Mouse (Mus musculus) heart, adult 8-10 months (tissue): ENCODE data around the gene Spem2. TPM values are rescaled to one million over a fixed set of nuclear protein-coding genes. Genes with fewer than 3 reads are reported as not detected.

Experiments used
- DNase-seq: peaks from one replicate; pipeline ENCODE4 v3.0.0; 2022; ENCODE audit warnings: low spot score
- total RNA-seq, 4 experiments: library from RNA; stranded (reverse); gene quantifications; 2 replicates each; pipeline ENCODE4 v1.2.4; 2022

The Spem2 gene
- total RNA-seq, 4 experiments from 2014 or later: not detected

DNA sequence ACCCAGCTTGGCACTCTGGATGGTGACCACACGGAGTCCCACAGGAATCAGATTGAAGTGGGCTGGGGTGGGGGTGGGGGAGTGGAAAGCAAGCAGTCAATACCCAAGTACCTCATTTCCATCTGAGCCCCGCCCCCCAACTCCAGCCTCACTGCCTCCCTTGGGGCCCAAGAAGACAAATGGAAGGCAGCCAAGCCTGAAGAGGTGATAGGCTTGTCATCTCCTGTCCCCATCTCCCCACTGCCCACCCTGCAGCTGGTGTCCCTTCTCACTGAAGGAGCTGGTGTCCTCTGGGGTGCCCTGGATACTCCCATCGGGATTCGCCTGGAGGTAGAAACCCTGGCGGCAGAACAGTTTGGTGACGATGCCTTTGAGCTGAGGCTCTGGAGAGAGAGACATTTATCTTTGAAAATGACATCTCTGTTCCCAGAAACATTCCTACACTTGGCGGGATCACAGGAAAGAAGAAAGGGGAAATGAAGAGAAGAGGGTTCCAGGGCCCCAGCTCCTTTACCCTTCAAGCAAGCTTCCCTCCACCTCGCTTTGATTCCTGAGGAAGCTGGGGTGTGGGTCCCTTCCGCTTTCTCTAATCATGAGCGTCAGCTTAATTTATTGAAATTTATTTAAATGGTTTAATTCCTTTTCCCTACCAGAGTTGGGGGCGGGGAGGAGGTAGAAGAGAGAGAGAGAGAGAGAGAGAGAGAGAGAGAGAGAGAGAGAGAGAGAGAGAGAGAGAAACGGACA lies 18.7 kb downstream of the Spem2 start:
- DNase-seq: no peak

DNA sequence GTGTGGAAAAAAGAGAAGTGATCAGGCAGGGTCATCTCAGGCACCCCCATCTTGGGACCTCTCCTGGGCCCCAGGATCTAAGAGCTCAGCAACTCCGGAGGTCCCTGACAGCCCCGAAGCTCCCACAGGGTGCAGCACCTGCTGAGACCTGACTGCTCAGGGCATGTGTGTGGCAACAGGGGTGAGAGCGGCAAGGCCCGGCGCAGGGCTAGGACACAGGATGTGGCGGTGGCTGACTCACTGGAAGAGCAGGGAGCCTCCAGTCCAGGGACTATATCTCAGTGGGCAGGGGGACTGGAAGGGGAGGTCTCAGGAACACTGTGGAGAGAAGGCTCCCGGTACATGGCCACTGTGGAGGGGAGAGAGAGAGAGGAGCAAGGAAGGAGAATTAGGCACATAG lies 20.3 kb downstream of the Spem2 start:
- no peak for DNase-seq

DNA sequence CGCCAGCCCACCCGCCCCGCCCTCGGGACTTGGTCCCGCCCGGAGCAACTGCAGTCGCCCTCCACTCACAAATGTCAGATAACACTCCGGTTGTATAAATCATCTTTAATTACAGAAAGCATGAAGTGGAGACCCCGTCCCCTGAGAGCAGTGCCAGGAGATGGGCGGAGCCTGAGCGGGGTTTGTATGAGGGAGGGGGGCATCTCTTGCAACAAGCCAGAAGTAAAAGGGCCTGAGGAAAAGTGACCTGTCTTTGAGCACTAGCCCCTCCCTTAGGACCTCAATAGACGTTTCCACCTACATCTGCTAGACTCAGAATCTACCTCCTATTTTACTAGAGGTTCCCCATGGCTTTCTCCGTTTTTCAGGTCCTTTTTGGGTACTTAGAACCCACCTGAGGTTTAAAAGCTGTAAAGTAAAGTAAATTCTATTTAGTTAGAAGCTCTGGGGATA lies 22.3 kb downstream of the Spem2 start:
- DNase-seq: no peak

DNA sequence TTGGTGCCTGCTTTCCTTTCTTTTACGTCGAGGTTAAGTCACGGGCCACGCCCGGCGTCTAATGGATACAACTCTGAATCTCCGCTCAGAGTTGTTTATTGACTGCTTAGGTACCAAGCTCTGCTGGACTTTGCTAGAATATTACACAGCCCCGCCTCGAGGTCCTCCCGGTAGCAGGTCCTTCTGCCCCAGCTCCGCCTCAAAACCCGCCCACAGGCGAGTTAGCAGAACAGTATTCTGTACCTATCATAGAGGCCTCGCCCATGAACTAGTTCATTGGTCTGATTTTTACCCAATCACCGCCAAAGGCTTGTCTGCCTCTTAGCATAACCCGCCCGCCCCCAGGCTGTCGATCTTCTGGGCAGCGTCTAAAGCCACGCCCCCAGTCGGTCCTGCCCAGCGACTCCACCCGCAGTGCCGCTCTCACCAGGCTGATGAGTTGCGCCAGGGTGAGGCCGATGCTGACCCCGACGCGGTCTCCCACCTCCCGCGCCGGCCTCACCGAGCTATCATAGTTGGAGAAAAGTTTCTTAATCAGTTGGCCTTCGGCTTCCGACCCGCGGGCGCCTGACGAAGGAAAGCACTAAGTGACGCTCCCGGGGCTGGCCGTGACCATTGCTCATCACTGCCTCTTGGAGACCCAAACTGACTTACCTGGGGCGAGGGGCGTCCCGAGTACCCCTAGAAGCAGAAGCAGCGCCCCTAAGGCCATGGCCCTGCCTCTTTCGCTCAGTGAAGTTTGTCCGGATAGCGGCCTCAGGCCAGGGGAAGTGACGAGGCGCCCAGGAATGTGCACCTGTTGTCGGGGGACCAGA lies 22.9 kb downstream of the Spem2 start, which contains the start of gene Chrnb1:
Gene Chrnb1, minus strand, starts transcription at position 776 of the 815 bp plus-strand sequence.
- peak; percentile 97 for DNase-seq

DNA sequence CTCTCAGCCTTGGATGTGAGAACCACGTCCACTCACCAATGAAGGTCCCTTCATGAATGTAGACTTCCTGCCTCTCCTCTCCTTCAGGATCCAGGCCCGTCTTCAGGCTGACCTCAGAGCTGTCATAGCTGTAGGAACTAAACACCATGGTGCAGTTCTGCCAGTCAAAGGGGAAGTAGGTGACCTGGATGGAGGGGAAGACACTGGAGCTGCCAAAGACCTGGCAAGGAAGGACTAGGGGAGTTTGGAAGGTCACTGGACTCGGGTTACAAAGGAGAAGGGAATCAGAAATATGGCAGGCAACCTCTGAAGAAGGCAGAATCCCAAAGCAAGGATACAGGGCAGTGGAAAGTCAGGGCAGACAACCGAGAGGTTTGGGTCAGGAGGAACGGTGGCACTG lies 24.8 kb downstream of the Spem2 start:
- DNase-seq: no peak

DNA sequence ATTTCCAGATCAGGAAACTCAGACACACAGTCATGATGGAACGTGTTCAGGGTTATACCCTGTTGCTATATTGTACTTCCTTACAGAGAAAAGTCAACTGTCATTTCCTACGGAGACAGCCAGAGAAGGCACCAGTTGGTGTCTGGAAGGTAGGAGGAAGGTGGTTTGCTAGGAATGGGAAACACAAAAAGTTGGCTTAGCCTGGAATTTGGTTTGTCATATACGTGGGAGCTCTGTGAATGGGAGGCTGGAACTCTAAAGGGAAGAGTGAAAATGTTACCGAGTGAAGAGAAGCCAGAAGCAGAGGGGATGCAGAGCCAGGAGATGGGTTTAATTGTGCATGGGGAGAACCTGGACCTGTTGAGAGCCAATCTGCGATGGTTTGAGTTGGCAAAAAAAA lies 26.8 kb downstream of the Spem2 start:
- no peak for DNase-seq

DNA sequence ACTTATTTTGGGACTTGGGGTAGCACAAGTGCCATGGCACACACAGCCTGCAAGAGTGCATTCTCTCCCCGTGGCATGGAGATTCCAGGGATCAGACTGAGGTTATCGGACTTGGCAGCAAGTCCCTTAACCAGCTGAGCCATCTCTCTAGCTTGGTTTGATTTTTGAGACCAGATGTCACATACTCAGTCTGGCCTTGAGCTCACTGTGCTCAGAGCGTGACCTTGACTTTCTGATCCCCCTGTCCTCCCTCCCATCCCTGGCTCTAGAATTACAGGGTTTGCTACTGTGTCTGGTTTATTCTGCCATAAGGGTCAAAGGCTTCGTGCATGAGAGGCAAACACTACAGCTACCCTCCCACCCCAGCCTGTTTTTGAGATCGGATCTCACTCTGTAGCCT lies 28.8 kb downstream of the Spem2 start:
- DNase-seq: no peak

DNA sequence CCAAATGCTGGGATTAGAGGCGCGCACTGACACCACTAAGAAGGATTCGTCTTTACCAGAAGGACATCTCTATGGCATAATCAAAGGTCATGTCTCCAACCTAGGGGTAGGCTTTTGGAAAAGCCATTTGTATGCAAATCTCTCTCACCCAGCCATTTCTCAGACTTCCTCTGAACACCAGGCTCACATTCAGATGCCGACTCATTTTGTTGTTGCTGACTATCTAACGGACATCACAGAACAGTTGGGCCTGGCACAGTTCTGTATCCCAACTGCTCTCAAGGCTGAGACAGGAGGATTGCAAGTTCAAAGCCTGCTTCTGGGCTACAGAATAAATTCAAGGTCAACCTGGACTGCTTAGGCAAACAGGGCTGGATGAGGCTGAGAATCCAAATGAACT lies 31.0 kb downstream of the Spem2 start:
- DNase-seq: no peak

DNA sequence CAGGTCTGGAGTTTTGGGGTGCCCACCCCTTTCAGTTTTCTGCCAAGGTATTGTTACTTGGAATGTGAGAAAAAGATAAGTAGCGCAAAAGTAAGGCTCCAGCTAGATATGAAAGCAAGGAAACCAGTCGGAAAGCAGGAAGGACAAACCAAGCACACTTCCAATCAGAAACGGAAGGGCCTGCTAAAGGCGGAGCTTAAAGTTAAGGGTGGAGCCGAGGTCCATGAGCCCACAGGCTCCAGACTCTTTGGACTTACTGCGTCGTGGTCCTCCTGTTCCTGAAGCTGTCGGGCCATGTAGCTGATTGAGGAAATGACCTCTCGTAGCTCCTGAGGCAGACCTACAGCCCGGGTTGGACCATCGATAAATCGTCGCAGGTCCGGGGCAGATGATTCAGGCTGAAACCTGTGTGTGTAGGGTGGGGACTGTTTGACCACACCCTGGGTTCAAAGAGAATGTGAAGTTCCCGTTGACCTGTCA lies 33.4 kb downstream of the Spem2 start:
- DNase-seq: peak; percentile 79

DNA sequence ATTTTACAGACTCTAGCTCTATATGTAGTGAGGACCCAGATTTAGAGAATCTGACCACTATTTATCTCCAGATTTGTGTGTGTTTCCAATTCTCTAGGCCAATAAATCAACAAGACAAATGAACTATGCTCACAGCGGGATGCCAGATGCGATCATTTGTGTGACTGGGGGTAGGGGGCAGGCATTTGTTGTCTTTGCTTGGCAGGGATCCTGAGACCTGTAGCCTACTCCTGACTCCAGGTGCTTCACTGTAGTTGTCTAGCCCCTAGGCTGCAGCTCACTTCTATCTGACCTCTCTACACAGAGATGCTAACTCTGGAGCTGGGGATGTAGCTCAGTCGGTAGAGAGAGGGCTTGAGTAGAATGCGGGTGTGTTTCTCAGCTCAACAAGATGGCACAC lies 36.4 kb downstream of the Spem2 start:
- DNase-seq: no peak

DNA sequence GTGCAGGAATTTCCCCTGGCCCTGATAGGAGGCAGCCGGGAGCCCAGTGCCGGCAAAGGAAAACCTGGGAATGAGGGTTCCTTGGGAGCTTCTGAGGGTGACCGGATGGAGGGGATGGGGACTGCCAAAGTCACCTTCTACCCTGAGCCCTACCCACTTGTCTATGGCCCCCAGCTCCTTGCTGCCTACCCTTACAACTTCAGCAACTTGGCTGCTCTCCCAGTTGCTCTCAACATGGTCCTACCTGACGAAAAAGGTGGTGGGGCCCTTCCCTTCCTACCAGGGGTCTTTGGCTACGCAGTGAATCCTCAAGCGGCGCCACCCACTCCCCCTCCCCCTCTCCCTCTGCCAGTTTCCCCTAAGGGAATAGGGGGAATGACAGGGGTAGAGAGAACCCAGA lies 39.3 kb downstream of the Spem2 start:
- no peak for DNase-seq

DNA sequence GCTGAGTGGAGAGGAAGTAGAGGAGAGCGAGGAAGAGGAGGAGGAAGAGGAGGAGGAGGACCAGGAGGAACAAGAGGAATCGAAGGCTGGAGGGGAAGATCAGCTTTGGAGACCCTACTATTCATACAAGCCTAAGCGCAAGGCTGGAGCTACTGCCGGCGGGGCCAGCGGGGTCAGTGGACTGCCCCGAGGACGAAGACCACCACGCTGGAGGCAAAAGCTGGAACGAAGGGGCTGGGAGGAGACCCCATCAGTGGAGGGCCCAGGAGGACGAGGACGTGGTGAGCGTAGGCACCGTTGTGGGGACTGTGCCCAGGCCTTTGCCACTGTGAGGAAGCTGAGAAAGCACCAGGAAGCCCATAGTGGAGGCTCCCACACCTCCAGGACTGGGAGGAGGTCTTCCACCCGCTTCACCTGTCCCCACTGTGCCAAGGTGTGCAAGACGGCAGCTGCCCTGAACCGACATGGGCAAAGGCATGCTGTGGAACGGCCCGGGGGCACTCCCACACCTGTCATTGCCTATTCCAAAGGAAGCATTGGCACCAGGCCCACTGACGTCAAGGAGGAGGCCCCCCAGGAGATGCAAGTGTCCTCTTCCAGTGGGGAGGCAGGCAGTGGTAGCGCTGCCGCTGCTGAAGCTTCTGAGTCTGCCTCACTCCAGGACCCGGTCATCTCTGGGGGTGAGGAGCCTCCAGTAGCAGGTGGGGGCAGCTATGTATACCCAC lies 39.8 kb downstream of the Spem2 start:
- no peak for DNase-seq

DNA sequence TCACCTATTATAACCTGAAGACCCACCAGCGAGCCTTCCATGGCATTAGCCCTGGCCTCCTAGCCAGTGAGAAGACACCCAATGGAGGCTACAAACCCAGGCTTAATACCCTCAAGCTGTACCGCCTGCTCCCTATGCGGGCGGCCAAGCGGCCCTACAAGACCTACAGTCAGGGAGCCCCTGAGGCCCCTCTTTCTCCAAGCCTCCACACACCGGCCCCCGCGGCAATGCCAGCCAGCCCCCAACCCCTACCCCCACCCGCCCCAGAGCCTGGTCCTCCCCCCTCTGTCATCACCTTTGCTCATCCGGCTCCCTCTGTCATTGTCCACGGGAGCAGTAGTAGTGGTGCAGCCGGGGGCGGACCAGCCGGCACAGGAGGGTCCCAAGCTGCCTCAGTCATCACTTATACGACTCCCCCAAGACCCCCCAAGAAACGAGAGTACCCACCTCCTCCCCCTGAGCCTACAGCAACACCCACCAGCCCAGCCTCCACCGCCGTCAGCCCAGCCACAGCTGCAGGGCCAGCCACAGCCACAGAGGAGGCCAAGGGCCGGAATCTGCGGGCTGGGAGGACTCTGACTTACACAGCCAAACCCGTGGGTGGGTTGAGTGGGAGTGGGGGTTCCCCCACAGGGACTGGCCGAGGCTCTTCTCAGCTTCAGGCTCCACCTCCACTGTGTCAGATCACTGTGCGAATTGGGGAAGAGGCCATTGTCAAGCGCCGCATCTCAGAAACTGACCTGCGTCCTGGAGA lies 40.6 kb downstream of the Spem2 start:
- no peak for DNase-seq

DNA sequence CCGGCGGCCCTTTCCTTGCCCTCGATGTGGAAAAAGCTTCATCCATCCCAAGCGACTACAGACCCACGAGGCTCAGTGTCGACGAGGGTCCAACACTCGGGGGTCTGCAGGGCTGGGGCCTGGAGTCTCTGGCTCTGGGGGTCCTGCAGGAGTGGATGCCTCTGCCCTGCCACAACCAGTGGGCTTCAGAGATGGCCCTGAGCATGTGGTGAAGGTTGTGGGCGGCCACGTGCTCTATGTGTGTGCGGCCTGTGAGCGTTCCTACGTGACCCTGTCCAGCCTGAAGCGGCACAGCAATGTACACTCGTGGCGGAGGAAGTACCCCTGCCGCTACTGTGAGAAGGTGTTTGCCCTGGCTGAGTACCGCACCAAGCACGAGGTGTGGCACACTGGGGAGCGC lies 41.8 kb downstream of the Spem2 start:
- no peak for DNase-seq

DNA sequence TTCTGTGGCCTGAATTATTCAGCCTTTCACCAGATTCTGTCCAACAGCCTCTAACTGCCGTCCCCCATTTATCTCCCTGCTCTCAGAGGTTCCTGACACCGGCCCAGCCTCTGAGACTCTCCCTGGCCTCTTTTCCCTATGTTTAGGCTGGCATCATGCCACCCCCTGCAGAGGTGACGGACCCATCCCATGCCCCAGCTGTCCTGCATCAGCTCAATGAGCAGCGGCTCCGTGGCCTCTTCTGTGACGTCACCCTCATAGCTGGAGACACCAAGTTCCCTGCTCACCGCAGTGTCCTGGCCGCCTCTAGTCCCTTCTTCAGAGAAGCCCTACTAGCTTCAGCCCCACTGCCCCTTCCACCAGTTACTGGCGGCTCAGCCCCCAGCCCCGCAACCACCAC lies 42.5 kb downstream of the Spem2 start:
- DNase-seq: no peak

DNA sequence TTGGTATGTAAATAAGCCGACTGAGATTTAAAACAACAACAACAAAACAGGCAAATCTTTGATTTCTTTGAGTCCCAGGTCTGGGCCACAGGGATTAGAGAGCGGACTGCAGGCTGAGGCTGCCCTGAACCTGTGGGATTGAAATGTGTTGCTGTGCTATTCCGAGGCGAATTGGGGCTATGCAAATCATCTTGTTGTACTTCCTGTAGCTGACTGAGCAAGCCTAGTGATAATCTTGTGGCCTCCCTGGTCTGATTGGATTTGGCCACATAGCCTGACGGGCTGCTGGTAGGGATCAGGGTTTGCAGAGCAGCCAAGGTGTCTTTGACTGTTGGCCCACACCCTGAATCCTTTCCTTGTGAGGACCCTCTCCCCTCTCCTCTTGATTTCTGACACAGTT lies 43.3 kb downstream of the Spem2 start:
- no peak for DNase-seq

DNA sequence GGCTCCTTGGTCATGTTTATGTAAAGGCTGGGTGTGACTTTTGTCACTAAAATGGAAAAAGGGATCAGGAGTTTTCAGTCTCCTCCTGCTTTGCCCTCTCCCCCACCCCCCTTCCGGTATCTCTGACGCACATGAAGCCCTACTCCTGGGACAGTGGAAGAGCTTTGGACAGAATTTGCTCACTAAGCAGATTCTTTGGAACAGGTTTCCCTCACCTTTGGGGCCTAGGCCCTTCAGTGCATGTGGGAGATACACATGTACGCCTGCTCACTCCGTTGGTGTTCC lies 50.7 kb downstream of the Spem2 start:
- peak; percentile 26 for DNase-seq

DNA sequence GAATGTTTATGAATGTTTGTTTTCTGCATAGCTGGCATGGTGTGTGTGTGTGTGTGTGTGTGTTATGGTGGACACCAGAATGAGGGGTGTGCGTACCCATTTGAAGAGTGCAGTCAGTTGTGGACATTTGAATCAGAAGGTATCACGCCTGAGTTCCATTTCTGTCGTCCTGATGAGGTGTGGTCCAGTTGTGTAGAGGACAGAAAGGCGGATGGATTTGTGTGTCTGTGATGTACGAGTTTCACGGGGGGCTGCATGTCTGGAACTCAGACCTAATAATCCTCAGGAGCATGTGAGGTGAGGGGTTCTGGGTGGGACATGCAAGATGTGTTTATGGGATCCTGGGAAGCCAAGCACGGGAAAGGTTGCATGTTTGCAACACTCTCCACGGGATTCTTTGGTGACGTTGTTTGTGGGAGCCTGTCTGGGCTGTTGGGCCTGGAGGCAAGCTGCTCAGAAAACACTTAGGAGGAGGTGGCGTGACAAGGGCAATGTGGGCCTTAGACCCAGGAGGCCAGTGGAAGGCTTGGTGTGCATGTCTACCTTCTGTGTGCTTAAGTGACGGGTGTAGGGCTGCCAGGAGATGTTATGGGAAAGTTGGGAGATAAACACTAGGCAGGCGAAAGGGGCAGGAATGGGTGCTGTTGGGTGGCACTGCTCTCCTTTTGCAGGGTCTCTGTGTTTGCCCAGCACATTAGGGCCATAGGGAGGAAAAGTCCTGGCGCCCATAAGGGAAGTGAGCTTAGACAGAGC lies 51.2 kb downstream of the Spem2 start:
- DNase-seq: peak; percentile 21
